8 mouse cellular contexts compared by ENCODE assay signal in the genomic region with DNA sequence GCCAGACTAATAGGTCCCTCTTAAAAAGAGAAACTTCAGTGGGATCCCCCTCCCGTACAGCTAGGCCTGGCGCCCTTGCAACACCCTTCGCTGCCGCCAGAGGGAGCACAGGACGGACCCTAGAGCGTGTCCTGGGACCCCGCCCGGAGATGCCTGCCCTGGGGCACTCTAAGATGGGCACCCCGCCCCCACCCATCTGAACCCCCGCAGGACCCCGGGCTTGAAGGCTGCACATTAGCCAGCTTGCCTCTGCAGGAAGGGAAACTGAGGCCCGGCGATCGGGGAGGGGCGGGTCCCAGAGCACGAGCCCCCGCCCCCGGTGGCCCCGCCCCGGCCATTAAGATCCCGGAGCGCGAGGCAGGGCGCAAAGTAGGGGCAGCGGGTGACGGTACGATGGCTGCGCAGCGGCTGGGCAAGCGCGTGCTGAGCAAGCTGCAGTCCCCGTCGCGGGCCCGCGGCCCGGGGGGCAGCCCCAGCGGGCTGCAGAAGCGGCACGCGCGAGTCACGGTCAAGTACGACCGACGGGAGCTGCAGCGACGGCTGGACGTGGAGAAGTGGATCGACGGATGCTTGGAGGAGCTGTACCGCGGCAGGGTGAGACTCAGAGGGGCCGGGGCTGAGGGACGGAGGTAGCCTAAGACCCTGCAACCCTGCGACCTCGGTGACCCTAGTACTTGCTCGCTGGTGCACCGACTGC. TPM values are rescaled to one million over a fixed set of nuclear protein-coding genes. Genes with fewer than 3 reads are reported as not detected.
A peak's percentile ranks its signal among the peaks of the same experiment; 100 is the strongest.
DNase-seq lines count a peak whose midpoint lies in the region; ATAC-seq and TF ChIP-seq lines count a peak whose summit lies in the region.

Gene Ppp1r14a, plus strand, starts transcription at position 367 of the 697 bp plus-strand sequence.

- intact Hi-C loops in heart, postnatal 14 days (cut with DNase I), result no loop called here

- peak; percentile 32; the same call in 1 of the 2 replicates for TF ChIP-seq EP300 in ES-Bruce4 (IDR thresholded peaks at IDR 0.05; ENCODE audit: insufficient read depth, low read depth, low read length)

- H3K27ac ChIP-seq in ES-Bruce4 (ENCODE audit: insufficient read depth, low read length), result no peak within 1 kb of the TSS
- no peak within 1 kb of the TSS for H3K27ac ChIP-seq in forebrain, embryonic 11.5 days (ENCODE audit: low read depth, low read length)

- peak; percentile 36 for TF ChIP-seq POLR2A in ES-Bruce4 (IDR thresholded peaks at IDR 0.05; ENCODE audit: insufficient read depth, low read length)
- TF ChIP-seq POLR2A in brain, embryonic 14.5 days (IDR thresholded peaks at IDR 0.05; ENCODE audit: borderline replicate concordance, extremely low read depth, insufficient read depth, insufficient read length, poor library complexity, severe bottlenecking), result no peak

- H3K9me3 ChIP-seq in ES-Bruce4 (replicated peaks; ENCODE audit: control insufficient read depth, insufficient read depth, low read length, poor library complexity, severe bottlenecking), result no peaks in the 10 kb centered on the region
- H3K9me3 ChIP-seq in forebrain, embryonic 11.5 days (ENCODE audit: control insufficient read depth, low read length), result no peaks in the 10 kb centered on the region

- 1% methylated on average over 58 of the region's 59 CpGs for WGBS in forebrain, embryonic 11.5 days

- peak within 1 kb of the TSS; percentile 91 for H3K4me2 ChIP-seq in forebrain, embryonic 11.5 days (ENCODE audit: low read depth, low read length, severe bottlenecking)

- DNase-seq in brain, embryonic 14.5 days (ENCODE audit: low read depth), result peak; percentile 63
- peak; percentile 93 for DNase-seq in forebrain, embryonic 11.5 days (ENCODE audit: low spot score)
- peak; percentile 86 to 93 for DNase-seq in heart, postnatal 14 days
- peak; percentile 74 to 78 for DNase-seq in layer of hippocampus, postnatal 10 days (ENCODE audit: low spot score in 2 of 2)
- DNase-seq in lung, postnatal 25 days (ENCODE audit: low spot score), result peak; percentile 70
- peak; percentile 66 for DNase-seq in right cerebral cortex, postnatal 14 days

- H3K36me3 ChIP-seq in ES-Bruce4 (ENCODE audit: control insufficient read depth, insufficient read depth, low read length, poor library complexity, severe bottlenecking), result no peaks in the 10 kb centered on the region
- H3K36me3 ChIP-seq in forebrain, embryonic 11.5 days (ENCODE audit: control insufficient read depth, insufficient read depth, low read length), result no peaks in the 10 kb centered on the region

- no peaks in the 10 kb centered on the region for H3K27me3 ChIP-seq in ES-Bruce4 (ENCODE audit: control insufficient read depth, insufficient read depth, low read length, poor library complexity, severe bottlenecking)
- H3K27me3 ChIP-seq in forebrain, embryonic 11.5 days (ENCODE audit: control insufficient read depth, insufficient read depth, low read length), result peaks cover 9% of the 10 kb centered on the region

- peak within 1 kb of the TSS; percentile 61 for H3K9ac ChIP-seq in ES-Bruce4 (ENCODE audit: low read depth, poor library complexity, severe bottlenecking)
- peak within 1 kb of the TSS; percentile 66 for H3K9ac ChIP-seq in forebrain, embryonic 11.5 days (ENCODE audit: low read length)

- TF ChIP-seq CTCF in ES-Bruce4 (IDR thresholded peaks at IDR 0.05; ENCODE audit: low read depth, low read length), result peak; percentile 81
- TF ChIP-seq CTCF in brain, embryonic 14.5 days (IDR thresholded peaks at IDR 0.05; ENCODE audit: borderline replicate concordance, extremely low read depth, insufficient read depth, insufficient read length), result peak; percentile 88

- peak within 1 kb of the TSS; percentile 77 for H3K4me3 ChIP-seq in ES-Bruce4 (ENCODE audit: low read depth, low read length)
- H3K4me3 ChIP-seq in forebrain, embryonic 11.5 days (ENCODE audit: low read depth, low read length), result peak within 1 kb of the TSS; percentile 49

- peak; percentile 43; the same call in 1 of the 2 replicates for ATAC-seq in forebrain, embryonic 11.5 days (replicated peaks; ENCODE audit: low FRiP score)
- ATAC-seq in inflammation-experienced regulatory T-cells, adult 6 months, result no peak

- peaks cover 13% of the 10 kb centered on the region for H3K4me1 ChIP-seq in ES-Bruce4 (ENCODE audit: control insufficient read depth, insufficient read depth, low read length)
- H3K4me1 ChIP-seq in forebrain, embryonic 11.5 days (replicated peaks; ENCODE audit: control insufficient read depth, insufficient read depth, low read length), result peaks cover 17% of the 10 kb centered on the region

RNA-seq across cellular contexts. Expression of gene Ppp1r14a, which starts in this region (rescaled TPM):
- 22.1 and 29.1 TPM in 2 replicates for polyA plus RNA-seq in ES-Bruce4 (2011; ENCODE audit: insufficient read depth, insufficient read length, low read depth, missing spikeins)
- polyA plus RNA-seq in brain, embryonic 14.5 days (2012; rRNA removed), result 5.0 and 8.7 TPM in 2 replicates
- polyA plus RNA-seq in forebrain, embryonic 11.5 days (2014; fragmentation: Nextera tagmentation; extraction: Ambion mirVana), result 12.5 and 13.3 TPM in 2 replicates
- total RNA-seq in heart, postnatal 14 days (2021), result 10 to 100 TPM; 13.2 to 15.4 TPM
- total RNA-seq in layer of hippocampus, postnatal 10 days (2021), result 1 to 10 TPM; 2.0 to 3.2 TPM
- not detected for polyA plus RNA-seq in inflammation-experienced regulatory T-cells, adult 6 months (2017; shearing (Covaris generic))
